Mouse (Mus musculus): Measurements from ENCODE around the gene Zfp977. TPM values are rescaled to one million over a fixed set of nuclear protein-coding genes. Genes with fewer than 3 reads are reported as not detected.
"Not testable (repeated sequence)": the region's sequence is repeated elsewhere in the genome, so short reads cannot be mapped to it uniquely, and the experiment has no call there.

Zfp977 gene
- total RNA-seq (2021), result 1 to 10 TPM; 3.2 to 3.9 TPM
- long read RNA-seq, partial matches to known transcripts, result 0 of 1 reads
- long read RNA-seq, other reads (novel, unspliced or antisense), result 1 of 1 reads

DNA sequence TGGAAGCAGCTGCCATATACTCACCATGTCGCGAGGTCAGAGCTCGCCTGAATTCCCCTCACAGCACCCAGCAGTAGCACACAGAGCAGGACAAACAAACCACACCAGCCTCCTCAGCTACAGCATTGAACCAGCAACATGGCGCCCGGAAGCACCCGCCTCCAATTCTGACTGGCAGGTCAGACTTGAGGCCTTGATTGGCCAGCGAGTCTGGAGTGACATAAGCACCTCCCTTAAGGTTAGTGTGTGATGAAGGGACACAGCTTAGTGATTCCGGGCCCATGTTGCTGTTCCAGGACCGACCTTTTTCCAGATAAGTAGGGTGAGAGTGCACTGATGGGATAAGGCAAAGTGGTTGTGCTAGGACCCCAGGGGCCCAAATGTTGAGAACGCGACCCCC is at the start of gene Zfp977:
TSS of gene Zfp977 (minus strand) at position 135 of the 400 bp plus-strand sequence.
- not testable (repeated sequence) for DNase-seq (ENCODE audit: low spot score in 2 of 2)

DNA sequence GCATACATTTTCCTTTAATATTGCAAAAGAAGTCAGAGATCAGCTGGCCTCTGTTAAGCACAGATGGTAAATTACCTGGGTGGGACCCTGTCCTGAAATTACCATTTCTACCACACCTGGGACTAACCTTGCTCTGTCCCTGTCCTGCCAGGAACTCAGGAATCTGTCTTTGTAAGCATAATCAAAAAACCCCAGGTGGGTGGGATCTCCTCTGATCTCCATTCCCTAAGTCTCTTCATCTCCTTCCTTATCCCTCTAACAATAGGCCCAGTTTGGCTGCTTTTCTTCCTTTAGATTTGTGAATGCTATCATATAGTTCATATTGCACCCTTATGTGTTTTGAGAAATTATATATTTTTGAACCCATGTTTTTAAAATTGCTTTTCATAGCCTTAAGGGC is 38.7 kb upstream of the Zfp977 start:
- not testable (repeated sequence) for DNase-seq (ENCODE audit: low spot score in 2 of 2)

DNA sequence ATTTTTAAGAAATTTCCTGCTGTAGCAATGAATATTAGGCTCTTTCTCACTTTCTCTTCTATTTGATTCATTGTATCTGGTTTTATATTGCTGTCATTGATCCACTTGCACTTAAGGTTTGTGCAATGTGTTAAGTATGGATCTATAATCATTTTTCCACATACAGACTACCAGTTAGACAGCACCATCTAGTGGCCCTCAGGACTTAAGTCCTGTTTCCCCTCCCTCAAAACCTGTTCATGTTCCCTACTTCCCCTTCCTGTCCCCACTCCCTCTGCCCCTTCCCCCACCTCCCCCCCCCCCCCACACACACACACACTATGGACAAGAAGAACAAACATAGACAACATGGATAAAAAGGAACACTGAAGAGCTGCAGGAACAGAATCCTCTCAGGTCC is 3.3 kb upstream of the Zfp977 start:
- not testable (repeated sequence) for DNase-seq (ENCODE audit: low spot score in 2 of 2)

DNA sequence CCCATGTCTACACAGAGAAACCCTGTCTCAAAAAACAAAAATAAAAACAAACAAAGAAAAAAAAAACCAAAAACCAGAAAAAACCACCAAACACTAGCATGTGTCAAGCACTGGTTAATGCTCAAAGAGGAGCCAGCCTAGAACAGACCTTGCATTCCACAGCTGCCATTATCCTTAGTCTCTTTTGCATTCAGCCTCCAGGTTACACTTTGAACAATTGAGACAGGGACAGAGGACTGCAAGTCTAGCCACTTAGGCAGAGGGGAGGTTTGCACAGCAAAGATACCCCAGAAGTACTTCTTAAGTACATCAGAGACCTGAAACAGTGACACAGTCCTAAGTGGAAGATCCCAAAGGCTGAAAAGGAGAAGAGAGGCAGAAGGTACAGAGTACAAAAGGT is 1.0 kb downstream of the Zfp977 start:
- DNase-seq (ENCODE audit: low spot score in 2 of 2), result not testable (repeated sequence)

DNA sequence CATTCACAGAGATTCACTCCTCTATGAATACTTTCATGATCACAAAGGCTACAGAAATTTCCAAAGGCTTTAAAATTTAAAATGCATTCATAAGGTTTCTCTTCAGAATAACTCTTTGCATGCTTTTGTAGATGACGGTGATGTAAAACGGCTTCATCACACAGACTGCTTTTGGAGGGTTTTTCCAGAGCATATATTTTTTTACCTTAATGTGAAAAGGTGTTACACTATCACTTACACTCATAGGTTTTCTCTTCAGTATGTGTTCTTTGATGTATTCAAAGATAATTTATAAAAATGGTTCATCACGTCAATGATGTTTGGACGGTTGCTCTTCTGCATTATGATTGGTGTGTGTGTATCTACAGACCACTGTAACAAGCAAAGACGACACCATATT is 13.9 kb downstream of the Zfp977 start, which contains the start of gene Gm21028:
TSS of gene Gm21028 (minus strand) at position 101 of the 400 bp plus-strand sequence.
- DNase-seq (ENCODE audit: low spot score in 2 of 2), result no peak

DNA sequence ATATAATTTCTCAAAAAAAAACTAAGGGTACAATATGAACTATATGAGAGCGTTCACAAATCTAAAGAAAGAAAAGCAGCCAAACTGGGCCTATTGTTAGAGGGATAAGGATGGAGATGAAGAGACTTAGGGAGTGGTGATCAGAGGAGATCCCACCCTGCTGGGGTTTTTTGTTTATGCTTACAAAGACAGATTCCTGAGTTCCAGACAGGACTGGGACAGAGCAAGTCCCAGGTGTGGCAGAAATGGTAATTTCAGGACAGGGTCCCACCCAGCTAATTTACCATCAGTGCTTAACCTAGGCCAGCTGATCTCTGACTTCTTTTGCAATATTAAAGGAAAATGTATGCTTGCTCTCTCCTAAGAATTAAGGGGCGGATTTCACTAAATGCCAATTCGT is 40.6 kb downstream of the Zfp977 start:
- no peak for DNase-seq (ENCODE audit: low spot score in 2 of 2)

Small RNA genes within 50 kb of the gene (microRNA-seq; reads per million reads assigned to microRNA genes)
- gene Gm24938, result 0 reads per million in 2 experiments

Other genes starting within 250 kb of the Zfp977 start
- gene 4933421I07Rik, start 144.4 kb downstream of the Zfp977 start, total RNA-seq (2021), result not detected
- gene Zfp141, start 86.8 kb downstream of the Zfp977 start, total RNA-seq (2021), result 10 to 100 TPM; 19.0 to 20.9 TPM
- not detected for gene Gm21028, start 14.0 kb downstream of the Zfp977 start, total RNA-seq (2021)
- 1 to 10 TPM; 4.9 to 5.6 TPM for gene Zfp976, start 50.0 kb upstream of the Zfp977 start, total RNA-seq (2021)
- gene Zfp975, start 100.2 kb upstream of the Zfp977 start, total RNA-seq (2021), result 1 to 10 TPM; 7.7 to 7.9 TPM
- gene Gm17067, start 134.5 kb upstream of the Zfp977 start, total RNA-seq (2021), result not detected
- not detected for gene Vmn2r62, start 201.0 kb upstream of the Zfp977 start, total RNA-seq (2021)

Data from layer of hippocampus, postnatal 10 days (tissue).